Mouse (Mus musculus): ENCODE measurements at regions not wholly inside any gene's neighbourhood (a gene's known extent, or its start where the extent isn't known, plus 50 kb on each side); places are given as distances from the start of the nearest gene placed in this dataset.

DNA sequence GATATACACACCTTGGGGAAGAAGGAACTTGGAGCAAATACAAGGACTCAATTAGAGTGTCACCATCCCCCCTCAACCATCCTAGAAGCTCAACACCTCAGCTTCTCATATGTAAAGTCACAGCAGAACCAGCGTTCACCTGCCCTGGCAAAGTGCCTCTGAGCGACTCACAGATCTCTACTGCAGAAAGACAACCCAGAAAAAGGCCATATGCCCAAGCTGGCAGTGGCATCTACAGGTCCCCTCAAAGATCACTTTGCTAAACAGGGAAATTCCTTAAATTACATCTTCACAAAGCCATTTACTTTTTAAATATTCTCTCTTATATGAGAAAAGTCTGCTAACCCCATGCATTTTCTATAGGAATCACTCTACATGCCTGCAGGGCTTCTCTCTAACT, 78.3 kb upstream of the Tmco5 start:
- TF ChIP-seq CTCF (IDR thresholded peaks at IDR 0.05; ENCODE audit: low read depth) (no peak), EP300 (IDR thresholded peaks at IDR 0.05; ENCODE audit: low read depth) (no peak)
